Mouse (Mus musculus) Patski (cell line): ENCODE data around the gene Olfr291. TPM values are rescaled to one million over a fixed set of nuclear protein-coding genes. Genes with fewer than 3 reads are reported as not detected.
A peak's percentile ranks its signal among the peaks of the same experiment; 100 is the strongest.

Source experiments
- ATAC-seq: fragments of 100-300 bp; one replicate; pipeline ENCODE4 v1.8.0; 2021
- CTCF ChIA-PET: fragments of 350-600 bp; sonication (Branson Sonifier 250); formaldehyde crosslinking; loops from one replicate; lab custom pipeline; 2022; ENCODE audit warnings: inconsistent platforms; lab: Charles Lee
- POLR2A ChIA-PET: fragments of 350-600 bp; sonication (Branson Sonifier 250); formaldehyde crosslinking; loops from one replicate; lab custom pipeline; 2022; ENCODE audit warnings: antibody characterized with exemption, inconsistent platforms; lab: Charles Lee
- DNase-seq: peaks from one replicate; pipeline ENCODE4 v3.0.0-alpha.2; 2011; ENCODE audit warnings: low read depth, low spot score
- H3K27me3 ChIP-seq: fragments of 371-371 bp; one replicate; pipeline ENCODE4 v1.5.1; 2021
- CTCF ChIP-seq: fragments of 100-300 bp; IDR thresholded peaks from one replicate; pipeline ENCODE4 v1.5.1; 2021
- in situ Hi-C: fragments of 300-500 bp; cut with MboI; formaldehyde crosslinking; loops from 3 replicates; pipeline ENCODE4 v1.11.1; 2018; ENCODE audit warnings: low pct_unique_long_range_greater_than_20kb, mixed read lengths
- polyA plus RNA-seq: library from polyadenylated mRNA; unstranded; gene quantifications from one replicate; pipeline ENCODE4 v1.2.3, GENCODE M21; 2021

Olfr291 gene
- not detected for polyA plus RNA-seq

- ChIA-PET CTCF (no interaction called here), POLR2A (no interaction called here)
- DNase-seq (no peak), ATAC-seq (no peak)
- H3K27me3 ChIP-seq = peaks cover 7% of the 10 kb centered on the region
- in situ Hi-C loops = no loop called here
- no peak for TF ChIP-seq CTCF
Observed at GRCm38 (mm10) chr7:84853253-84853652, at the start of gene Olfr291. TSS of gene Olfr291 (plus strand) at chr7:84853553.

DNA sequence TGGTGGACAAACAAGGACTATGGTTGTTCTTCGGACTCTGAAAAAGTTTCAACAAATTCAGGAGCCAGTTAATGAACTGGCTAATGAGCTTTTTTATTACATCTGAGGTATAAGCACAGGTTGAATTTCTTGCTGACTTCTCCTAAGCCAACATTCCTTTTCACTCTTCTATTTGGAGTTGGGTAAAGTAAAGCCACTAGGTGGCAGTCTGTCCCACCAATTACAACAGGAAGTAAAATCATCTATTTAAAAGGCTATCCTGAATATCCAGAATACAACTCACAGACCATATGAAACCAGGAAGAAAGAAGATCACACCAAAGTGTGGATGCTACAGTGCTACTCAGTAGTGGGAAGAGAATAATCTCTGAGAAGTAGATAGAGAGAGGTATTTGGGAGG, 48.1 kb upstream of the Olfr291 start:
- CTCF ChIA-PET = interaction anchor here (1.1 kb wide), 1 partner anchor 449 kb away, joined by 3 read pairs; no protein-coding TSS in a partner anchor
- POLR2A ChIA-PET = no interaction called here
- H3K27me3 ChIP-seq = no peaks in the 10 kb centered on the region
- ATAC-seq (peak; percentile 57), DNase-seq (no peak)
- in situ Hi-C loops = loop anchor here (10.0 kb wide), 1 partner anchor 80 kb away; no protein-coding TSS in a partner anchor
- peak; percentile 37 for TF ChIP-seq CTCF

- ATAC-seq = no peak
- in situ Hi-C loops = loop anchor here (10.0 kb wide), 1 partner anchor 79 kb away; no protein-coding TSS in a partner anchor
Observed at GRCm38 (mm10) chr7:84806159-84806558, 47.2 kb upstream of the Olfr291 start.

DNA sequence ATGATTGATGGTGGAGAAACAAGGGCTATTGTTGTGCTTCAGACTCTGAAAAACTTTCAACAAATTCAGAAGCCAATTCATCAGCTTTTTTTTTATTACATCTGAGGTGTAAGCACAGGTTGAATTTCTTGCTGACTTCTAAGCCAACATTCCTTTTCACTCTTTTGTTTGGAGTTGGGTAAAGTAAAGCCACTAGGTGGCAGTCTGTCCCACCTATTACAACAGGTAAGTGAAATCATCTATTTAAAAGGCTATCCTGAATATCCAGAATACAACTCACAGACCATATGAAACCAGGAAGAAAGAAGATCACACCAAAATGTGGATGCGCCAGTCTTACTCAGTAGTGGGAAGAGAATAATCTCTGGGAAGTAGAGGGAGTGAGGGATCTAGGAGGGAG, 31.2 kb downstream of the Olfr291 start:
- POLR2A ChIA-PET = no interaction called here
- peak; percentile 20 for TF ChIP-seq CTCF
- in situ Hi-C loops = loop anchor here (10.0 kb wide), 1 partner anchor 80 kb away; no protein-coding TSS in a partner anchor
- H3K27me3 ChIP-seq = no peaks in the 10 kb centered on the region
- DNase-seq (no peak), ATAC-seq (no peak)
- CTCF ChIA-PET = no interaction called here

More at GRCm38 (mm10) chr7:84806159-84806558, 47.2 kb upstream of the Olfr291 start:
- no peak for TF ChIP-seq CTCF
- no peak for DNase-seq
- ChIA-PET POLR2A (no interaction called here), CTCF (no interaction called here)
- H3K27me3 ChIP-seq = no peaks in the 10 kb centered on the region

Other genes starting within 250 kb of the Olfr291 start
- 22.5 TPM for gene Fah, start 246.8 kb upstream of the Olfr291 start, polyA plus RNA-seq
- gene Zfand6, start 163.6 kb upstream of the Olfr291 start, polyA plus RNA-seq = 187 TPM
- 0.01 TPM for gene Vmn2r65, start 110.6 kb downstream of the Olfr291 start, polyA plus RNA-seq
- not detected for gene Vmn2r66, start 158.7 kb downstream of the Olfr291 start, polyA plus RNA-seq